Mouse (Mus musculus): ENCODE results near the gene Micall2. TPM values are rescaled to one million over a fixed set of nuclear protein-coding genes. Genes with fewer than 3 reads are reported as not detected.
A peak's percentile ranks its signal among the peaks of the same experiment; 100 is the strongest.
"Not testable (repeated sequence)": the region's sequence is repeated elsewhere in the genome, so short reads cannot be mapped to it uniquely, and the experiment has no call there.

Gene Micall2
- total and polyA plus RNA-seq, 2 experiments from 2014 or later, result 1.1 to 1.3 TPM

- H3K9ac ChIP-seq (replicated peaks; ENCODE audit: low read depth, low read length), result no peak overlapping the region
- no peak for ATAC-seq (ENCODE audit: insufficient read depth, low read depth)
- 71% methylated on average over 6 of the region's 6 CpGs for WGBS
- H3K27me3 ChIP-seq (ENCODE audit: control insufficient read depth, insufficient read depth, low read length), result no peaks in the 10 kb centered on the region
- TF ChIP-seq EP300 (IDR thresholded peaks at IDR 0.05; ENCODE audit: low read depth) (no peak), CTCF (IDR thresholded peaks at IDR 0.05; ENCODE audit: low read depth) (no peak)
- H3K36me3 ChIP-seq (replicated peaks; ENCODE audit: control insufficient read depth, insufficient read depth, low read length), result no peaks in the 10 kb centered on the region
- H3K27ac ChIP-seq (ENCODE audit: low read depth), result no peak overlapping the region
- no peak for DNase-seq (ENCODE audit: low spot score)
- no peaks in the 10 kb centered on the region for H3K9me3 ChIP-seq (replicated peaks; ENCODE audit: control insufficient read depth, low read length)
- no peak overlapping the region for H3K4me2 ChIP-seq (ENCODE audit: low read depth, low read length)
- H3K4me3 ChIP-seq (ENCODE audit: low read depth, low read length), result no peak overlapping the region
- no peaks in the 10 kb centered on the region for H3K4me1 ChIP-seq (ENCODE audit: control insufficient read depth, insufficient read depth)
Measured at GRCm38 (mm10) chr5:139718540-139718939, 17.6 kb downstream of the Micall2 start.

- Histone ChIP-seq H3K9ac (replicated peaks; ENCODE audit: low read depth, low read length) (no peak overlapping the region), H3K4me3 (ENCODE audit: low read depth, low read length) (no peak overlapping the region), H3K36me3 (replicated peaks; ENCODE audit: control insufficient read depth, insufficient read depth, low read length) (no peaks in the 10 kb centered on the region), H3K9me3 (replicated peaks; ENCODE audit: control insufficient read depth, low read length) (no peaks in the 10 kb centered on the region), H3K4me2 (ENCODE audit: low read depth, low read length) (no peak overlapping the region), H3K27me3 (ENCODE audit: control insufficient read depth, insufficient read depth, low read length) (no peaks in the 10 kb centered on the region), H3K27ac (ENCODE audit: low read depth) (no peak overlapping the region), H3K4me1 (ENCODE audit: control insufficient read depth, insufficient read depth) (no peaks in the 10 kb centered on the region)
- DNase-seq (ENCODE audit: low spot score), result peak; percentile 59
- 97% methylated on average over 2 of the region's 2 CpGs for WGBS
- TF ChIP-seq CTCF (IDR thresholded peaks at IDR 0.05; ENCODE audit: low read depth), result peak; percentile 93
- TF ChIP-seq EP300 (IDR thresholded peaks at IDR 0.05; ENCODE audit: low read depth), result no peak
- ATAC-seq (ENCODE audit: insufficient read depth, low read depth), result no peak
Measured at GRCm38 (mm10) chr5:139717723-139718122, 18.4 kb downstream of the Micall2 start.

- Histone ChIP-seq H3K36me3 (replicated peaks; ENCODE audit: control insufficient read depth, insufficient read depth, low read length) (no peaks in the 10 kb centered on the region; the same call in 1 of the 2 replicates), H3K4me2 (ENCODE audit: low read depth, low read length) (no peak overlapping the region), H3K27ac (ENCODE audit: low read depth) (no peak overlapping the region), H3K9ac (replicated peaks; ENCODE audit: low read depth, low read length) (no peak overlapping the region), H3K27me3 (ENCODE audit: control insufficient read depth, insufficient read depth, low read length) (no peaks in the 10 kb centered on the region), H3K9me3 (replicated peaks; ENCODE audit: control insufficient read depth, low read length) (0 out of 2 replicates have a peak, but pooled peaks cover 4% of the 10 kb centered on the region), H3K4me3 (ENCODE audit: low read depth, low read length) (no peak overlapping the region), H3K4me1 (ENCODE audit: control insufficient read depth, insufficient read depth) (no peaks in the 10 kb centered on the region)
- TF ChIP-seq EP300 (IDR thresholded peaks at IDR 0.05; ENCODE audit: low read depth), result no peak
- TF ChIP-seq CTCF (IDR thresholded peaks at IDR 0.05; ENCODE audit: low read depth), result no peak
- no peak for DNase-seq (ENCODE audit: low spot score)
- WGBS, result 86% methylated on average over 10 of the region's 10 CpGs
- no peak for ATAC-seq (ENCODE audit: insufficient read depth, low read depth)
Measured at GRCm38 (mm10) chr5:139706496-139706895, 29.6 kb downstream of the Micall2 start.

- H3K27ac ChIP-seq (ENCODE audit: low read depth), result no peak overlapping the region
- no peak overlapping the region for H3K4me2 ChIP-seq (ENCODE audit: low read depth, low read length)
- H3K4me3 ChIP-seq (ENCODE audit: low read depth, low read length), result no peak overlapping the region
- H3K36me3 ChIP-seq (replicated peaks; ENCODE audit: control insufficient read depth, insufficient read depth, low read length), result no peaks in the 10 kb centered on the region; the same call in 1 of the 2 replicates
- 54% methylated on average over 2 of the region's 2 CpGs for WGBS
- ATAC-seq (ENCODE audit: insufficient read depth, low read depth) (no peak), DNase-seq (ENCODE audit: low spot score) (no peak)
- no peaks in the 10 kb centered on the region for H3K4me1 ChIP-seq (ENCODE audit: control insufficient read depth, insufficient read depth)
- no peak overlapping the region for H3K9ac ChIP-seq (replicated peaks; ENCODE audit: low read depth, low read length)
- 0 out of 2 replicates have a peak, but pooled peaks cover 4% of the 10 kb centered on the region for H3K9me3 ChIP-seq (replicated peaks; ENCODE audit: control insufficient read depth, low read length)
- peak; percentile 23 for TF ChIP-seq CTCF (IDR thresholded peaks at IDR 0.05; ENCODE audit: low read depth)
- TF ChIP-seq EP300 (IDR thresholded peaks at IDR 0.05; ENCODE audit: low read depth), result no peak
- H3K27me3 ChIP-seq (ENCODE audit: control insufficient read depth, insufficient read depth, low read length), result no peaks in the 10 kb centered on the region
Measured at GRCm38 (mm10) chr5:139702905-139703304, 33.2 kb downstream of the Micall2 start.

GRCm38 (mm10) chr5:139702236-139702635, 33.9 kb downstream of the Micall2 start:
- Histone ChIP-seq H3K27ac (ENCODE audit: low read depth) (no peak overlapping the region), H3K9me3 (replicated peaks; ENCODE audit: control insufficient read depth, low read length) (0 out of 2 replicates have a peak, but pooled peaks cover 4% of the 10 kb centered on the region), H3K4me2 (ENCODE audit: low read depth, low read length) (no peak overlapping the region), H3K36me3 (replicated peaks; ENCODE audit: control insufficient read depth, insufficient read depth, low read length) (no peaks in the 10 kb centered on the region; the same call in 1 of the 2 replicates), H3K4me3 (ENCODE audit: low read depth, low read length) (no peak overlapping the region), H3K4me1 (ENCODE audit: control insufficient read depth, insufficient read depth) (no peaks in the 10 kb centered on the region), H3K9ac (replicated peaks; ENCODE audit: low read depth, low read length) (no peak overlapping the region), H3K27me3 (ENCODE audit: control insufficient read depth, insufficient read depth, low read length) (no peaks in the 10 kb centered on the region)
- WGBS, result 15% methylated on average over 10 of the region's 10 CpGs
- peak; percentile 36 for DNase-seq (ENCODE audit: low spot score)
- peak; percentile 65 for ATAC-seq (ENCODE audit: insufficient read depth, low read depth)
- TF ChIP-seq CTCF (IDR thresholded peaks at IDR 0.05; ENCODE audit: low read depth), result no peak
- no peak for TF ChIP-seq EP300 (IDR thresholded peaks at IDR 0.05; ENCODE audit: low read depth)

GRCm38 (mm10) chr5:139696954-139697353, 39.2 kb downstream of the Micall2 start:
- Histone ChIP-seq H3K4me1 (ENCODE audit: control insufficient read depth, insufficient read depth) (peaks cover 7% of the 10 kb centered on the region; the same call in 1 of the 2 replicates), H3K27me3 (ENCODE audit: control insufficient read depth, insufficient read depth, low read length) (no peaks in the 10 kb centered on the region), H3K9me3 (replicated peaks; ENCODE audit: control insufficient read depth, low read length) (no peaks in the 10 kb centered on the region), H3K27ac (ENCODE audit: low read depth) (no peak overlapping the region), H3K9ac (replicated peaks; ENCODE audit: low read depth, low read length) (no peak overlapping the region), H3K4me2 (ENCODE audit: low read depth, low read length) (no peak overlapping the region), H3K4me3 (ENCODE audit: low read depth, low read length) (no peak overlapping the region), H3K36me3 (replicated peaks; ENCODE audit: control insufficient read depth, insufficient read depth, low read length) (no peaks in the 10 kb centered on the region)
- no peak for DNase-seq (ENCODE audit: low spot score)
- WGBS, result 78% methylated on average over 6 of the region's 6 CpGs
- TF ChIP-seq CTCF (IDR thresholded peaks at IDR 0.05; ENCODE audit: low read depth) (no peak), EP300 (IDR thresholded peaks at IDR 0.05; ENCODE audit: low read depth) (no peak)
- ATAC-seq (ENCODE audit: insufficient read depth, low read depth), result no peak

GRCm38 (mm10) chr5:139695876-139696275, 40.3 kb downstream of the Micall2 start:
- H3K27ac ChIP-seq (ENCODE audit: low read depth); H3K4me1 ChIP-seq (ENCODE audit: control insufficient read depth, insufficient read depth); H3K9ac ChIP-seq (replicated peaks; ENCODE audit: low read depth, low read length); DNase-seq (ENCODE audit: low spot score); H3K4me3 ChIP-seq (ENCODE audit: low read depth, low read length); H3K4me2 ChIP-seq (ENCODE audit: low read depth, low read length); H3K9me3 ChIP-seq (replicated peaks; ENCODE audit: control insufficient read depth, low read length); ATAC-seq (ENCODE audit: insufficient read depth, low read depth); H3K36me3 ChIP-seq (replicated peaks; ENCODE audit: control insufficient read depth, insufficient read depth, low read length); H3K27me3 ChIP-seq (ENCODE audit: control insufficient read depth, insufficient read depth, low read length): not testable (repeated sequence)
- WGBS, result 49% methylated on average over 3 of the region's 3 CpGs

Data from heart, postnatal 0 days (tissue).